8 mouse cellular contexts compared by ENCODE assay signal in genomic region chrX:38190458-38190764, GRCm38 (mm10). TPM values are rescaled to one million over a fixed set of nuclear protein-coding genes. Genes with fewer than 3 reads are reported as not detected.
A peak's percentile ranks its signal among the peaks of the same experiment; 100 is the strongest.
DNase-seq lines count a peak whose midpoint lies in the region; ATAC-seq and TF ChIP-seq lines count a peak whose summit lies in the region.

No protein-coding gene starts in this region.

- ATAC-seq in heart, embryonic 14.5 days (ENCODE audit: insufficient number of reproducible peaks, insufficient read depth, low FRiP score, low read depth), result no peak
- no peak for ATAC-seq in hindbrain, embryonic 11.5 days (ENCODE audit: low FRiP score)
- no peak for ATAC-seq in midbrain, embryonic 11.5 days (ENCODE audit: low FRiP score)

- peaks cover 11% of the 10 kb centered on the region; the same call in 1 of the 2 replicates for H3K36me3 ChIP-seq in heart, embryonic 14.5 days (ENCODE audit: control insufficient read depth, insufficient read depth, low read length)
- peaks cover 0 to 2% of the 10 kb centered on the region in 2 experiments; a peak in 1 of 4 replicates for H3K36me3 ChIP-seq in MEL (ENCODE audit: control insufficient read depth in 1 of 2, insufficient read depth in 2 of 2, low read length in 2 of 2)
- H3K36me3 ChIP-seq in hindbrain, embryonic 11.5 days (ENCODE audit: control insufficient read depth, insufficient read depth, low read length), result no peaks in the 10 kb centered on the region
- H3K36me3 ChIP-seq in midbrain, embryonic 11.5 days (ENCODE audit: control insufficient read depth, insufficient read depth, low read length), result no peaks in the 10 kb centered on the region

- TF ChIP-seq EP300 in MEL (IDR thresholded peaks at IDR 0.05; ENCODE audit: low read depth in 1 of 2, low read length in 2 of 2), result no peak

- H3K9ac ChIP-seq in heart, embryonic 14.5 days (ENCODE audit: low read length), result peak overlapping the region; percentile 84
- peak overlapping the region; percentile 97 for H3K9ac ChIP-seq in MEL (ENCODE audit: control insufficient read depth, low read depth, low read length, poor library complexity, severe bottlenecking)
- H3K9ac ChIP-seq in hindbrain, embryonic 11.5 days (ENCODE audit: low read depth, low read length), result peak overlapping the region; percentile 81
- peak overlapping the region; percentile 83 for H3K9ac ChIP-seq in midbrain, embryonic 11.5 days (ENCODE audit: low read length)

- no peak for TF ChIP-seq POLR2A in MEL (IDR thresholded peaks at IDR 0.05; ENCODE audit: control insufficient read depth in 1 of 2, insufficient read depth in 1 of 2, low read depth in 1 of 2, low read length in 2 of 2, poor library complexity in 1 of 2)

- peak overlapping the region; percentile 69 to 88 for H3K4me3 ChIP-seq in heart, embryonic 14.5 days (ENCODE audit: control insufficient read depth in 1 of 2, insufficient read depth in 1 of 2, low read depth in 1 of 2, low read length in 2 of 2)
- peak overlapping the region; percentile 77 to 94 for H3K4me3 ChIP-seq in MEL (ENCODE audit: control insufficient read depth in 1 of 2, insufficient read depth in 1 of 2, low read depth in 2 of 2, low read length in 2 of 2)
- peak overlapping the region; percentile 62 for H3K4me3 ChIP-seq in hindbrain, embryonic 11.5 days (ENCODE audit: low read depth, low read length)
- peak overlapping the region; percentile 65 for H3K4me3 ChIP-seq in midbrain, embryonic 11.5 days (ENCODE audit: low read depth, low read length)

- peak overlapping the region; percentile 88 to 90 for H3K27ac ChIP-seq in heart, embryonic 14.5 days (replicated peaks in 1 of 2; ENCODE audit: control insufficient read depth in 1 of 2, insufficient read depth in 1 of 2, low read depth in 2 of 2, low read length in 2 of 2)
- no peak overlapping the region for H3K27ac ChIP-seq in MEL (ENCODE audit: control insufficient read depth, low read depth, low read length)
- H3K27ac ChIP-seq in hindbrain, embryonic 11.5 days (ENCODE audit: low read depth, low read length), result peak overlapping the region; percentile 71; the same call in 1 of the 2 replicates
- no peak overlapping the region for H3K27ac ChIP-seq in midbrain, embryonic 11.5 days (ENCODE audit: low read depth, low read length)

- peak overlapping the region; percentile 69 for H3K4me2 ChIP-seq in heart, embryonic 14.5 days (ENCODE audit: low read length)
- peak overlapping the region; percentile 43 for H3K4me2 ChIP-seq in hindbrain, embryonic 11.5 days (replicated peaks; ENCODE audit: low read depth, low read length)
- H3K4me2 ChIP-seq in midbrain, embryonic 11.5 days, result peak overlapping the region; percentile 60

- no peaks in the 10 kb centered on the region for H3K4me1 ChIP-seq in heart, embryonic 14.5 days (ENCODE audit: control insufficient read depth in 2 of 2, insufficient read depth in 2 of 2, low read length in 2 of 2)
- peaks cover 0 to 2% of the 10 kb centered on the region in 2 experiments; a peak in 1 of 4 replicates for H3K4me1 ChIP-seq in MEL (ENCODE audit: control insufficient read depth in 1 of 2, insufficient read depth in 2 of 2, low read length in 2 of 2)
- H3K4me1 ChIP-seq in hindbrain, embryonic 11.5 days (replicated peaks; ENCODE audit: control insufficient read depth, insufficient read depth, low read length), result no peaks in the 10 kb centered on the region
- H3K4me1 ChIP-seq in midbrain, embryonic 11.5 days (ENCODE audit: control insufficient read depth, insufficient read depth, low read length), result no peaks in the 10 kb centered on the region

- no peaks in the 10 kb centered on the region for H3K27me3 ChIP-seq in heart, embryonic 14.5 days (ENCODE audit: control insufficient read depth, insufficient read depth, low read length)
- H3K27me3 ChIP-seq in MEL (ENCODE audit: control insufficient read depth in 1 of 2, insufficient read depth in 2 of 2, low read length in 2 of 2), result no peaks in the 10 kb centered on the region
- H3K27me3 ChIP-seq in hindbrain, embryonic 11.5 days (ENCODE audit: control insufficient read depth, insufficient read depth, low read length), result no peaks in the 10 kb centered on the region
- no peaks in the 10 kb centered on the region for H3K27me3 ChIP-seq in midbrain, embryonic 11.5 days (ENCODE audit: control insufficient read depth, insufficient read depth, low read length)

- no peaks in the 10 kb centered on the region for H3K9me3 ChIP-seq in heart, embryonic 14.5 days (ENCODE audit: control insufficient read depth, low read length)
- no peaks in the 10 kb centered on the region for H3K9me3 ChIP-seq in MEL (replicated peaks; ENCODE audit: insufficient read depth, low read length)
- no peaks in the 10 kb centered on the region for H3K9me3 ChIP-seq in hindbrain, embryonic 11.5 days (ENCODE audit: control insufficient read depth, low read length)
- no peaks in the 10 kb centered on the region for H3K9me3 ChIP-seq in midbrain, embryonic 11.5 days (ENCODE audit: control insufficient read depth, low read length)

- WGBS in heart, embryonic 14.5 days, result 29% methylated on average over 3 of the region's 3 CpGs
- WGBS in hindbrain, embryonic 11.5 days, result 40% methylated on average over 3 of the region's 3 CpGs
- WGBS in midbrain, embryonic 11.5 days, result 18% methylated on average over 3 of the region's 3 CpGs

- DNase-seq in heart, postnatal 36 days, result no peak
- no peak for DNase-seq in MEL (ENCODE audit: low read depth, low spot score)
- DNase-seq in hindbrain, embryonic 11.5 days (ENCODE audit: low spot score), result peak; percentile 14
- no peak for DNase-seq in midbrain, embryonic 11.5 days (ENCODE audit: low spot score, missing footprints)
- DNase-seq in cerebellum, adult 9-11 months, result no peak
- no peak for DNase-seq in gastrocnemius, postnatal 10 days
- no peak for DNase-seq in ovary, adult 18-20 months (ENCODE audit: low spot score)

- no peak for TF ChIP-seq RAD21 in MEL (IDR thresholded peaks at IDR 0.05; ENCODE audit: low read depth, low read length)

- peaks cover 15% of the 10 kb centered on the region for H3K79me2 ChIP-seq in MEL (ENCODE audit: control insufficient read depth, insufficient read depth, low read length, poor library complexity)

- intact Hi-C loops in heart, postnatal 36 days (cut with DNase I), result no loop called here

- no peak for TF ChIP-seq CTCF in MEL (IDR thresholded peaks at IDR 0.05 in 2 of 3, conservative IDR thresholded peaks at IDR 0.05 in 1 of 3; ENCODE audit: control insufficient read depth in 1 of 3, insufficient read depth in 1 of 3, low read depth in 2 of 3, low read length in 3 of 3, poor library complexity in 1 of 3, severe bottlenecking in 1 of 3)

TF ChIP-seq in MEL, 35 proteins besides CTCF, POLR2A, EP300 and RAD21:
- TF ChIP-seq TBP (IDR thresholded peaks at IDR 0.05; ENCODE audit: low read depth, low read length) (no peak), MYB (IDR thresholded peaks at IDR 0.05; ENCODE audit: low read depth, low read length) (no peak)

RNA-seq across cellular contexts. Expression of gene Zbtb33, which starts 0.8 kb away (rescaled TPM):
- 2.8 and 3.9 TPM in 2 replicates for polyA plus RNA-seq in heart, embryonic 14.5 days (2014; fragmentation: Nextera tagmentation; extraction: Ambion mirVana)
- 10 to 100 TPM; 10.1 to 12.8 TPM for total RNA-seq in heart, postnatal 36 days (2021)
- total RNA-seq in MEL (2012; rRNA removed), result 6.5 and 7.0 TPM in 2 replicates
- 1 to 10 TPM in 1 of 2 experiments, not detected in 1; 6.6 TPM for polyA plus RNA-seq in MEL (2012; ENCODE audit: insufficient read depth in 1 of 2, insufficient read length in 2 of 2, low read depth in 1 of 2, low replicate concordance in 2 of 2, missing spikeins in 1 of 2)
- 9.9 and 15.8 TPM in 2 replicates for polyA plus RNA-seq in hindbrain, embryonic 11.5 days (2014; fragmentation: Nextera tagmentation; extraction: Ambion mirVana)
- 9.2 and 10.7 TPM in 2 replicates for polyA plus RNA-seq in midbrain, embryonic 11.5 days (2014; fragmentation: Nextera tagmentation; extraction: Ambion mirVana)
- total RNA-seq in gastrocnemius, postnatal 10 days (2021), result 1 to 10 TPM; 8.2 to 9.8 TPM

Comparison
In these comparisons a context has a peak if more than half of its experiments do, and no peak if none do; other contexts are left out.
1. H3K27ac ChIP-seq: peak in heart, embryonic 14.5 days (2 of 2) and hindbrain, embryonic 11.5 days (single experiment); none in MEL (single experiment) and midbrain, embryonic 11.5 days (single experiment).
2. Peak in every context shown above with its lines, with median percentiles within 50 percentile points of each other: H3K4me2 ChIP-seq, H3K4me3 ChIP-seq and H3K9ac ChIP-seq.